Mouse (Mus musculus): ENCODE results near the gene Acot1. TPM values are rescaled to one million over a fixed set of nuclear protein-coding genes. Genes with fewer than 3 reads are reported as not detected.
"Not testable (repeated sequence)": the region's sequence is repeated elsewhere in the genome, so short reads cannot be mapped to it uniquely, and the experiment has no call there.

The Acot1 gene
- polyA plus RNA-seq (2016; fragmentation: Nextera tagmentation; extraction: Ambion mirVana) = 41.0 and 45.4 TPM in 2 replicates

DNA sequence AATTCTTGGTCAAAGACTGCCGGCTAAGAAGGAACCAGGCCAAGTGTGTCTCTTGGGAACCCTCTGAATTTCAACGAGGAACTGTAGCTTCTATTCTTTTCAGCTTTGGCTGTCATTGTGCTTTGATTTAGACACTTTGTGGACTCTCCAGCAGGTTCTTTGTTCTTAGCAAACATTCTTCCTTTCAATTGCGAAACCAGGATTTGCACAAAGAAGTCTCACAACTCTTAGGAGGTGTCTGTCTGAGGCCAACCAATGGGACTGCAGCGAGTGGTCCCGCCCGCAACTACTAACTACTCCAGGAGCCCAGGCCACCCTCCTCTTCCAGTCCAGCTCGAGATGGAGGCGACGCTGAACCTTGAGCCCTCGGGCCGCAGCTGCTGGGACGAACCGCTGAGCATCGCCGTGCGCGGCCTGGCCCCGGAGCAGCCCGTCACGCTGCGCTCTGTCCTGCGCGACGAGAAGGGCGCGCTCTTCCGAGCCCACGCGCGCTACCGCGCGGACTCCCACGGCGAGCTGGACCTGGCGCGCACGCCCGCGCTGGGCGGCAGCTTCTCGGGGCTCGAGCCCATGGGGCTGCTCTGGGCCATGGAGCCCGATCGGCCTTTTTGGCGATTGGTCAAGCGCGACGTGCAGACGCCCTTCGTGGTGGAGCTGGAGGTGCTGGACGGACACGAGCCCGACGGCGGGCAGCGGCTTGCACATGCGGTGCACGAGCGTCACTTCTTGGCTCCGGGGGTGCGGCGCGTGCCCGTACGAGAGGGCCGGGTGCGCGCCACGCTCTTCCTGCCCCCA, at the start of gene Acot1:
Acot1 (plus strand) TSS at position 320 of the 795 bp plus-strand sequence.
- not testable (repeated sequence) for H3K9me3 ChIP-seq; H3K36me3 ChIP-seq (replicated peaks); H3K27me3 ChIP-seq
- H3K9ac ChIP-seq = peak within 1 kb of the TSS; percentile 57
- under 1% methylated on average over 61 of the region's 70 CpGs for WGBS
- peak within 1 kb of the TSS; percentile 65 for H3K27ac ChIP-seq
- H3K4me3 ChIP-seq (replicated peaks) = peak within 1 kb of the TSS; percentile 48
- H3K4me2 ChIP-seq = peak within 1 kb of the TSS; percentile 57
- H3K4me1 ChIP-seq = peaks cover 47% of the 10 kb centered on the region
- peak; percentile 94 for ATAC-seq (ENCODE audit: low FRiP score)

DNA sequence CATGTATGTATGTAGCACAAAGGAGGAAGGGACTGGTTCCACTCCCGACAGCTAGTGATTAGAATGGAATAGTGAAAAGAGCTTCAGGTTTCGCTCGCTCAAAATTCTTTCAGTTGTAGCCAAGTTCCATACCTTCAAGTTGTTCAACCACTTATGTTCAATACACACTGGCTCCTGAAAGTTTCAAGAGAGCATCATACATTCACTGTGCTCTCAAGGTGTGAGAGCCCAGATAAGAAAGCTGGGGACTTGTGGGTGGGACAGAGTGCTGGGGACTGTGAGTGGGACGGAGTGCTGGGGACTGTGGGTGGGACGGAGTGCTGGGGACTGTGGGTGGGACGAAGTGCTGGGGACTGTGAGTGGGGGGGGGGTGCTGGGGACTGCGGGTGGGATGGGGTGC, 44.1 kb upstream of the Acot1 start:
- ATAC-seq (ENCODE audit: low FRiP score) = no peak
- no peak overlapping the region for H3K9ac ChIP-seq
- no peaks in the 10 kb centered on the region for H3K9me3 ChIP-seq
- H3K4me2 ChIP-seq = no peak overlapping the region
- H3K4me3 ChIP-seq (replicated peaks) = no peak overlapping the region
- no peak overlapping the region for H3K27ac ChIP-seq
- 87% methylated on average over 7 of the region's 7 CpGs for WGBS
- no peaks in the 10 kb centered on the region for H3K4me1 ChIP-seq
- no peaks in the 10 kb centered on the region for H3K36me3 ChIP-seq (replicated peaks)
- no peaks in the 10 kb centered on the region for H3K27me3 ChIP-seq

DNA sequence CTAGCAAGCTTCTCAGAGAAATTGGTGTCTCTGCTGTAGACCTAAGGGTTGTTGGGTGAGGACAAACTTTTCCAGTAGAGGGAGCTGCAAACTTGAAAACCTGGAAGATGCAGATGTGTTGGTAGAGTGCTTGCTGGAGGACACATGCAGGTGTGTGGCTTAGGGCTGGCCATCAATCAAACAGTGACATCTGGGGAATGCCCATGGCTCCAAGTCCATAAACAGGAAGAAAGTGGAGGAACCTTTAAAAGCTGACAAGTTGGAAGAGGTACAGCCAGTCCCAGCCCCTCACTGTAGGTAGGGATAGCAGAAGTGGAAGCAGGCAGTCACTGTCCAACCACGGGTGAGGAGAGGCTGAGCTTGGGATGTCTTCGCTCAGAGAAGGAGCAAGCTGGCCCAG, 37.2 kb upstream of the Acot1 start:
- no peak for ATAC-seq (ENCODE audit: low FRiP score)
- Histone ChIP-seq H3K4me2 (no peak overlapping the region), H3K27ac (no peak overlapping the region), H3K9me3 (peaks cover 3% of the 10 kb centered on the region; the same call in 1 of the 2 replicates), H3K4me1 (no peaks in the 10 kb centered on the region), H3K9ac (no peak overlapping the region), H3K4me3 (replicated peaks) (no peak overlapping the region), H3K27me3 (no peaks in the 10 kb centered on the region), H3K36me3 (replicated peaks) (no peaks in the 10 kb centered on the region)
- 87% methylated on average over 2 of the region's 2 CpGs for whole genome bisulfite sequencing

DNA sequence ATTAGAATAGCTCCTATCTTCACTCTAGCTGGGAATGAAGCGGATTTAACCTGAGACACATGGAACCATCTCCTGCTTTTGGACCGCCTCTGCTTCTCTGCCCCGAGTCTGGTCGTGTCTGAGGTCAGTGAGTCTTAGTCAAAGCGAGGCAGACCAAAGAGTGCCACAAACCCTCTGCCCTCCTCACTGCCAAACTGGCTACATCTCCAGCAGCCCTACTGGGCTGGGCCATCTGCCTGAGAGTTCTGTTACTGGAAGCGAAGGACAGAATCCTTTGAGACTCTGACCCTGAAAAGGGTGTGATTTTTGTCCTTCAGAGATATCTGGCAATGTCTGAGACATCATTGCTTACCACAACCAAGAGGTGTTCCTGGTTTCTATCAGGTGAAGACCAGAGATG, 30.4 kb upstream of the Acot1 start:
- 91% methylated on average over 6 of the region's 6 CpGs for WGBS
- Histone ChIP-seq H3K4me2 (no peak overlapping the region), H3K4me3 (replicated peaks) (no peak overlapping the region), H3K27me3 (no peaks in the 10 kb centered on the region), H3K9me3 (peaks cover 3% of the 10 kb centered on the region; the same call in 1 of the 2 replicates), H3K27ac (no peak overlapping the region), H3K9ac (no peak overlapping the region), H3K36me3 (replicated peaks) (no peaks in the 10 kb centered on the region), H3K4me1 (no peaks in the 10 kb centered on the region)
- ATAC-seq (ENCODE audit: low FRiP score) = no peak

DNA sequence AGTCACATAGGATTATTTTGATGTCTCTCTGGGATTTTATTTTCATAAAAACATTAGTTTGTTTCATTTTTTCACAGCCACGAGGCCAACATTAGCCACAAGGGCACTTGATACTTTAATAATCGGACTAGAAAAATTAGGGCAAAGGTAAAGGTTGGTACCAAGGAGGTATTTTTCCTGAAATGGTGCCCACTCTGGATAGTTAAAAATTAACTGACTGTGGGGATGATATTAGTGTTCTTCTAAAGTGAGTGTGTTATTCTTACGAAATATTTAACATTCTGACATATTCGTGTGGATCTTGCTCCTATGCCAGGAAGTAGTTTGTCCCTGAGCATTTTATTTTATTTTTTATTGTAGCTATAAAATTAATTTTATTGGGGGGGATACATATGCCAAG, 27.7 kb upstream of the Acot1 start:
- Histone ChIP-seq H3K4me3 (replicated peaks) (no peak overlapping the region), H3K27me3 (no peaks in the 10 kb centered on the region), H3K36me3 (replicated peaks) (no peaks in the 10 kb centered on the region), H3K4me1 (no peaks in the 10 kb centered on the region), H3K9ac (no peak overlapping the region), H3K9me3 (no peaks in the 10 kb centered on the region), H3K27ac (no peak overlapping the region), H3K4me2 (no peak overlapping the region)
- no peak for ATAC-seq (ENCODE audit: low FRiP score)
- 92% methylated on average over 4 of the region's 4 CpGs for WGBS

DNA sequence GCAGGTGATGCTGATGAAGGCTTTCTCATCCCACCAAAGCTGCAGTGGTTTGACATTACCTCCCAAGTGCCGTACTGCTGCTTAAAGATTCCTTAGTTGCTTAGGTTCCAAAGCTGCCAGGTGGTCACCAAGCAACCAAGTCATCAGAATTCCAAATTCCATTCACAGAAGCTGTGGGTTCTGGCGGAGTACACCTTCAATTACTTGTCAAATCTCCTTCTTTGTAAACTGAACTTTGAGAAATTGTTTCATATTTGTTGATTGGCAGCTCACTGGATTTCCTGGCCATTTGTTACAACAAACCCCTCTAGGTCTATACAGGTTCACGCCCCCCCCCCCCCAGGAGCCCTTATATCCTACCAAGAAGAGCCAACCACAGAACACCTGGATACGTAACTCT, 24.5 kb upstream of the Acot1 start, which contains the start of gene Heatr4:
Heatr4 (minus strand) TSS at position 101 of the 400 bp plus-strand sequence.
- Histone ChIP-seq H3K36me3 (replicated peaks) (no peaks in the 10 kb centered on the region), H3K4me3 (replicated peaks) (no peak within 1 kb of the TSS), H3K4me1 (peaks cover 4% of the 10 kb centered on the region), H3K4me2 (no peak within 1 kb of the TSS), H3K9ac (no peak within 1 kb of the TSS), H3K9me3 (no peaks in the 10 kb centered on the region), H3K27me3 (no peaks in the 10 kb centered on the region), H3K27ac (no peak within 1 kb of the TSS)
- 77% methylated on average over 3 of the region's 4 CpGs for WGBS
- no peak for ATAC-seq (ENCODE audit: low FRiP score)

DNA sequence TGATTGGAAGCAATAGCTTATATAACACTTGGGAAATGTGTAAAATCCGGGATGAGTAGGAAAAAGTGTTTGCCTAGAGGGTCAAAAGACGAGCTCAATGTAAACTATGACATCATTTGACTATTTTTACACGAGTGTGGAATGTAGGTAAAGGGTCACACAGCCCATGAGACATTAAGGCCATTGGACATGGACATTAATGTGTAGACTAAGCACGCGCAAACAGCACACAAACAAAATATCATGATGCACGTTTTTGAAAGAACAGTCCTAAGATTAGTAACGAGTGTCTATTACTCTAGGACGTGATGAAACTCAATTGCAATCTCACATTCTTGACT, 22.1 kb upstream of the Acot1 start:
- peaks cover 4% of the 10 kb centered on the region for H3K4me1 ChIP-seq
- H3K4me3 ChIP-seq (replicated peaks) = peak overlapping the region; percentile 65
- no peaks in the 10 kb centered on the region for H3K27me3 ChIP-seq
- H3K27ac ChIP-seq = peak overlapping the region; percentile 82; the same call in 1 of the 2 replicates
- no peaks in the 10 kb centered on the region for H3K9me3 ChIP-seq
- no peaks in the 10 kb centered on the region for H3K36me3 ChIP-seq (replicated peaks)
- WGBS = 42% methylated on average over 8 of the region's 8 CpGs
- peak overlapping the region; percentile 66 for H3K4me2 ChIP-seq
- H3K9ac ChIP-seq = no peak overlapping the region
- 0 out of 2 replicates have a peak, but pooled peaks have one; percentile 34 for ATAC-seq (ENCODE audit: low FRiP score)

DNA sequence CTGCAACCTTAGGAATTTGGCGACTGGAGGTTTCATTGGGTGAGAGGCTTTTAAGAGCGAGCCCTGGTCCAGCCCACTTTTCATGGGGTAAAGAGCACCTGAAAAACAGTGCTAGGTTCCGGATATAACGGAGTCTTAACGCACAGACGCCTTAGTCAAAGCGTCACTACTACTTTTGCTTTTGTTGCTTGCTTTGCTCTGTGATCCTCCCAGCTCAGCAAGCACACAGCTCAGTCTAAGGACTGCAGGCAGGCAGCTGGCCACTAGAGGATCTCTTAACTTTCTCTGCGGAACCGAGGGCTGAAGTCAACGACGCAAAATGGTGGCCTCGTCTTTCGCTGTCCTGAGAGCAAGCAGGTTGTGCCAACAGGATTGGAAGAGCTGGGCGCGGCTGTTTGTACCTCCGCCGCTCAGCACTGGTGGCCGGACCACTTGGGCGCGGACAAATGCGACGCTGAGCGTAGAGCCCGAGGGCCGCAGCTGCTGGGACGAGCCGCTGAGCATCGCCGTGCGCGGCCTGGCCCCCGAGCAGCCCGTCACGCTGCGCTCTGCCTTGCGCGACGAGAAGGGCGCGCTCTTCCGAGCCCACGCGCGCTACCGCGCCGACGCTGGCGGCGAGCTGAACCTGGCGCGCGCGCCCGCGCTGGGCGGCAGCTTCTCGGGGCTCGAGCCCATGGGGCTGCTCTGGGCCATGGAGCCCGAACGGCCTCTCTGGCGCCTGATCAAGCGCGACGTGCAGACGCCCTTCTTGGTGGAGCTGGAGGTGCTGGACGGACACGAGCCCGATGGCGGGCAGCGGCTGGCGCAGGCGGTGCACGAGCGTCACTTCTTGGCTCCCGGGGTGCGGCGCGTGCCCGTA, 21.5 kb upstream of the Acot1 start, which contains the start of gene Acot2:
Acot2 (plus strand) TSS at position 279 of the 859 bp plus-strand sequence.
- peaks cover 4% of the 10 kb centered on the region for H3K4me1 ChIP-seq
- peak within 1 kb of the TSS; percentile 66 for H3K4me2 ChIP-seq
- H3K27ac ChIP-seq = peak within 1 kb of the TSS; percentile 82
- under 1% methylated on average over 80 of the region's 80 CpGs for WGBS
- peak within 1 kb of the TSS; percentile 65 for H3K4me3 ChIP-seq (replicated peaks)
- H3K9me3 ChIP-seq = no peaks in the 10 kb centered on the region
- ATAC-seq (ENCODE audit: low FRiP score) = peak; percentile 90
- H3K36me3 ChIP-seq (replicated peaks) = no peaks in the 10 kb centered on the region
- peak within 1 kb of the TSS; percentile 74 for H3K9ac ChIP-seq
- no peaks in the 10 kb centered on the region for H3K27me3 ChIP-seq

DNA sequence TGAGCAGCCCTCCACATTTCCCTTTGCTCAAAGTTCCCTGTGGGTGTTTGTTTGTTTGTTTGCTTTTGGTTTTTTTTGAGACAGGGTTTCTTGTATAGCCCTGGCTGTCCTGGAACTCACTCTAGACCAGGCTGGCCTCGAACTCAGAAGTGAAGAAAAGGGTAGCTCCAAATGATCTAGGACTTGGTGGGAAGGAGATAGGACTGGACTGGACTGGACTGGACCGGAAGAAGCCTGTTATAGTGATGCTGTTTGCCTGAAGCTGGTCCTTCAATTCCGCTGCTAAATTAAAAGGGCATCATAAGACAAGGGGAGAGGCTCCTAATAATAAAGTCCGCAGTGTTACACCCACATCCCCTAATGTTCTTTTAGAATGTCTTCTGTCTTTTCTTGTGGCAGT, 20.8 kb upstream of the Acot1 start:
- WGBS = 75% methylated on average over 4 of the region's 4 CpGs

DNA sequence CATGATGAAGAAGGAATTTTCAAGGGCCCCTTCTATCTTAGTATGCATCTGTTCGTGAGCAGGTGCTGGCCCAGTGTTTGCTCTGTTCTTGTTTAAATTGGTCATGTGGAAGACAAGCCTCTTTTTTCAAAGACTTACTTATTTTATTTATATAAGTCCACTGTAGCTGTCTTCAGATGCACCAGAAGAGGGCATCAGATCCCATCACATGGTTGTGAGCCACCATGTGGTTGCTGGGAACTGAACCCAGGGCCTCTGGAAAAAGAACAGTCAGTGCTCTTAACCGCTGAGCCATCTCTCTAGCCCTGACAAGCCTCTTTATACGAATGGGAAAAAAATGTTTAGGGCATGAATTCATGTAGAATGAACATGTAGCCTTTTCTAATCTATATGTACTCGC, 19.9 kb upstream of the Acot1 start:
- Histone ChIP-seq H3K4me1 (peaks cover 4% of the 10 kb centered on the region), H3K36me3 (replicated peaks) (0 out of 2 replicates have a peak, but pooled peaks cover 5% of the 10 kb centered on the region), H3K27me3 (no peaks in the 10 kb centered on the region), H3K4me3 (replicated peaks) (no peak overlapping the region), H3K4me2 (no peak overlapping the region), H3K9ac (no peak overlapping the region), H3K27ac (no peak overlapping the region), H3K9me3 (no peaks in the 10 kb centered on the region)
- no peak for ATAC-seq (ENCODE audit: low FRiP score)
- WGBS = 94% methylated on average over 4 of the region's 4 CpGs

More for the DNA sequence above, 20.8 kb upstream of the Acot1 start:
- Histone ChIP-seq H3K9me3 (no peaks in the 10 kb centered on the region), H3K4me3 (replicated peaks) (peak overlapping the region; percentile 65), H3K36me3 (replicated peaks) (0 out of 2 replicates have a peak, but pooled peaks cover 3% of the 10 kb centered on the region), H3K9ac (peak overlapping the region; percentile 74), H3K4me1 (peaks cover 4% of the 10 kb centered on the region), H3K4me2 (peak overlapping the region; percentile 66), H3K27me3 (no peaks in the 10 kb centered on the region), H3K27ac (no peak overlapping the region)
- ATAC-seq (ENCODE audit: low FRiP score) = peak; percentile 27; the same call in 1 of the 2 replicates

DNA sequence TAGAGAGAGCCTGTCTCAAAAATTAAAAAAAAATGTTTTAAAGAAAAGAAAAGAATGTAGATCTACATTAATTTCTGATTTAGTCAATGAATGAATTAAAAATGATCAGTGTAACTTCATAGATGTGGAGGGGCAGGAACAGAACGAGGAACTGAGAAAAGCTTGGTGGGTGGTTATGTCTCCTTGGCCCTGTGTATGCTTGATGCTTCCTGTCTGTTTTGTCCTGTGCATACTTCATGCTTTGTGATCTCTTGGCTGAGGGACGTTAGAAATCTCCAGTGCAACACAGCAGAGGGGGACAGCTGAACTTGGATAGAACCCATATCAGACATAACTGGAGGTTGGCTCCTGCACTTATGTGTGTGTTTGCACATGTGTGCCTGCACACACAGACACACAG, 12.1 kb upstream of the Acot1 start:
- no peak overlapping the region for H3K4me2 ChIP-seq
- WGBS = 75% methylated on average over 2 of the region's 2 CpGs
- ATAC-seq (ENCODE audit: low FRiP score) = no peak
- H3K4me1 ChIP-seq = no peaks in the 10 kb centered on the region
- peaks cover 5% of the 10 kb centered on the region; the same call in 1 of the 2 replicates for H3K9me3 ChIP-seq
- 0 out of 2 replicates have a peak, but pooled peaks cover 7% of the 10 kb centered on the region for H3K36me3 ChIP-seq (replicated peaks)
- no peaks in the 10 kb centered on the region for H3K27me3 ChIP-seq
- H3K9ac ChIP-seq = no peak overlapping the region
- no peak overlapping the region for H3K27ac ChIP-seq
- H3K4me3 ChIP-seq (replicated peaks) = no peak overlapping the region
